Mouse (Mus musculus) ES-E14 (cell line): ENCODE data around the gene Ranbp3. TPM values are rescaled to one million over a fixed set of nuclear protein-coding genes. Genes with fewer than 3 reads are reported as not detected.

Experiments
- DNase-seq: peaks from one replicate; pipeline ENCODE4 v3.0.0-alpha.2; 2013; ENCODE audit warnings: low read depth, low spot score
- H3K27ac ChIP-seq: 2 replicates; pipeline ENCODE4 v1.5.1; 2012; ENCODE audit warnings: low read depth, mild to moderate bottlenecking, low read length, moderate library complexity, mixed read lengths; ENCODE audit not compliant: poor library complexity, insufficient read depth, severe bottlenecking
- H3K36me3 ChIP-seq: 2 replicates; pipeline ENCODE4 v1.6.1; 2012; ENCODE audit warnings: mild to moderate bottlenecking, low read length, moderate library complexity, mixed read lengths; ENCODE audit not compliant: control insufficient read depth, poor library complexity, insufficient read depth, severe bottlenecking
- H3K4me1 ChIP-seq, 2 experiments: fragments of 150-350 bp in 1 of 2; sonication (generic) in 1 of 2; 2 replicates each; pipeline ENCODE4 v1.6.1; 2012; ENCODE audit warnings: low read length in 2 of 2, mild to moderate bottlenecking in 1 of 2, mixed read lengths in 1 of 2; ENCODE audit not compliant: control insufficient read depth in 2 of 2, insufficient read depth in 2 of 2, poor library complexity in 1 of 2
- H3K4me3 ChIP-seq, 2 experiments: fragments of 150-350 bp in 1 of 2; sonication (generic) in 1 of 2; 2 replicates each; pipeline ENCODE4 v1.5.1; 2012; ENCODE audit warnings: low read length in 2 of 2, low read depth in 1 of 2, mild to moderate bottlenecking in 1 of 2, mixed read lengths in 1 of 2; ENCODE audit not compliant: insufficient read depth in 1 of 2, poor library complexity in 1 of 2, severe bottlenecking in 1 of 2
- H3K9ac ChIP-seq: 2 replicates; pipeline ENCODE4 v1.6.1; 2012; ENCODE audit warnings: low read depth, mild to moderate bottlenecking, low read length, mixed read lengths; ENCODE audit not compliant: poor library complexity, insufficient read depth, severe bottlenecking
- H3K9me3 ChIP-seq: fragments of 150-350 bp; sonication (generic); 2 replicates; pipeline ENCODE4 v1.6.1; 2012; ENCODE audit warnings: low read depth, mild to moderate bottlenecking, low read length; ENCODE audit not compliant: control insufficient read depth, insufficient read depth
- CHD2 ChIP-seq: IDR thresholded peaks from 2 replicates; pipeline ENCODE4 v1.6.1; 2014; ENCODE audit warnings: mild to moderate bottlenecking, low read depth, low read length, inconsistent platforms
- HCFC1 ChIP-seq: IDR thresholded peaks from 2 replicates; pipeline ENCODE4 v1.6.1; 2012; ENCODE audit warnings: low read length, inconsistent platforms, borderline replicate concordance; ENCODE audit not compliant: insufficient read depth
- MAFK ChIP-seq: IDR thresholded peaks from 2 replicates; pipeline ENCODE4 v1.6.1; 2014; ENCODE audit warnings: mild to moderate bottlenecking, low read depth, low read length, inconsistent platforms; ENCODE audit not compliant: insufficient read depth
- ZC3H11A ChIP-seq: IDR thresholded peaks from 2 replicates; pipeline ENCODE4 v1.6.1; 2012; ENCODE audit warnings: low read depth, mild to moderate bottlenecking, inconsistent platforms, low read length, borderline replicate concordance
- ZNF384 ChIP-seq: IDR thresholded peaks from 2 replicates; pipeline ENCODE4 v1.6.1; 2012; ENCODE audit warnings: low read depth, low read length, inconsistent platforms
- in situ Hi-C, 2 experiments: fragments of 600-800 bp; cut with MboI; formaldehyde crosslinking; loops; one replicate each; pipeline ENCODE4 v1.15.1; 2025; ENCODE audit warnings: low sequenced_read_pairs in 2 of 2, inconsistent platforms in 1 of 2; ENCODE audit not compliant: unreplicated experiment in 2 of 2
- total RNA-seq: library from RNA; depleted of rRNA; stranded (reverse); fragments of 300-350 nt; gene quantifications from 2 replicates; pipeline ENCODE4 v1.2.3, GENCODE M21; 2012

Ranbp3 gene
- total RNA-seq, 1 experiment, result 133 TPM

- Histone ChIP-seq H3K27ac (no peak overlapping the region), H3K9ac (no peak overlapping the region), H3K9me3 (no peaks in the 10 kb centered on the region), H3K4me1 (peaks cover 2 to 16% of the 10 kb centered on the region in 2 experiments; a peak in 2 of 4 replicates), H3K36me3 (no peaks in the 10 kb centered on the region), H3K4me3 (no peak overlapping the region)
- DNase-seq, result no peak
- in situ Hi-C loops, result no loop called here
- no peak for TF ChIP-seq MAFK
- TF ChIP-seq CHD2, result no peak
Measured at GRCm38 (mm10) chr17:56656171-56656570, 16.9 kb upstream of the Ranbp3 start.

GRCm38 (mm10) chr17:56663659-56664058 lies 9.4 kb upstream of the Ranbp3 start:
- in situ Hi-C loops, result no loop called here
- Histone ChIP-seq H3K27ac (peak overlapping the region; percentile 1; the same call in 1 of the 2 replicates), H3K36me3 (no peaks in the 10 kb centered on the region), H3K9ac (peak overlapping the region; percentile 15; the same call in 1 of the 2 replicates), H3K4me1 (peaks cover 2 to 33% of the 10 kb centered on the region in 2 experiments; a peak in 3 of 4 replicates), H3K4me3 (peak overlapping the region; percentile 27 to 50; a peak in 3 of 4 replicates), H3K9me3 (no peaks in the 10 kb centered on the region)
- no peak for TF ChIP-seq MAFK
- no peak for TF ChIP-seq CHD2
- no peak for TF ChIP-seq HCFC1
- no peak for TF ChIP-seq ZC3H11A
- TF ChIP-seq ZNF384, result no peak
- no peak for DNase-seq

GRCm38 (mm10) chr17:56664333-56664732 lies 8.8 kb upstream of the Ranbp3 start:
- Histone ChIP-seq H3K36me3 (no peaks in the 10 kb centered on the region), H3K9me3 (no peaks in the 10 kb centered on the region), H3K4me3 (peak overlapping the region; percentile 27 to 50; a peak in 3 of 4 replicates), H3K9ac (peak overlapping the region; percentile 18; the same call in 1 of the 2 replicates), H3K27ac (no peak overlapping the region), H3K4me1 (peaks cover 2 to 31% of the 10 kb centered on the region in 2 experiments; a peak in 3 of 4 replicates)
- TF ChIP-seq MAFK (0 out of 2 replicates have a peak, but pooled peaks have one; percentile 18), ZC3H11A (no peak), HCFC1 (peak; percentile 32; the same call in 1 of the 2 replicates), ZNF384 (no peak)
- peak; percentile 88 for DNase-seq
- in situ Hi-C loops, result no loop called here

GRCm38 (mm10) chr17:56666384-56666783 lies 6.7 kb upstream of the Ranbp3 start:
- H3K4me3 ChIP-seq, result no peak overlapping the region
- H3K4me1 ChIP-seq, result peaks cover 0 to 21% of the 10 kb centered on the region in 2 experiments; a peak in 3 of 4 replicates
- no peak for TF ChIP-seq HCFC1
- TF ChIP-seq ZC3H11A, result no peak
- no peak for TF ChIP-seq ZNF384
- no peak for TF ChIP-seq CHD2
- no peak for TF ChIP-seq MAFK
- in situ Hi-C loops, result no loop called here
- no peaks in the 10 kb centered on the region for H3K9me3 ChIP-seq
- no peak overlapping the region for H3K27ac ChIP-seq
- H3K36me3 ChIP-seq, result no peaks in the 10 kb centered on the region
- DNase-seq, result no peak
- H3K9ac ChIP-seq, result no peak overlapping the region

GRCm38 (mm10) chr17:56667591-56667990 lies 5.5 kb upstream of the Ranbp3 start:
- Histone ChIP-seq H3K4me3 (no peak overlapping the region), H3K27ac (no peak overlapping the region), H3K36me3 (no peaks in the 10 kb centered on the region), H3K9me3 (no peaks in the 10 kb centered on the region), H3K9ac (no peak overlapping the region), H3K4me1 (peaks cover 0 to 21% of the 10 kb centered on the region in 2 experiments; a peak in 3 of 4 replicates)
- no peak for DNase-seq
- TF ChIP-seq HCFC1 (no peak), ZNF384 (no peak), MAFK (no peak), CHD2 (no peak), ZC3H11A (no peak)
- in situ Hi-C loops, result no loop called here
